Mouse (Mus musculus) MEL-GATA-1-ER (cell line): Measurements from ENCODE around the gene Atp6v0c.

Experiments
- DNase-seq: peaks from one replicate; pipeline ENCODE4 v3.0.0-alpha.2; 2012; ENCODE audit warnings: low read depth; ENCODE audit errors: extremely low read depth

Gene Atp6v0c

DNA sequence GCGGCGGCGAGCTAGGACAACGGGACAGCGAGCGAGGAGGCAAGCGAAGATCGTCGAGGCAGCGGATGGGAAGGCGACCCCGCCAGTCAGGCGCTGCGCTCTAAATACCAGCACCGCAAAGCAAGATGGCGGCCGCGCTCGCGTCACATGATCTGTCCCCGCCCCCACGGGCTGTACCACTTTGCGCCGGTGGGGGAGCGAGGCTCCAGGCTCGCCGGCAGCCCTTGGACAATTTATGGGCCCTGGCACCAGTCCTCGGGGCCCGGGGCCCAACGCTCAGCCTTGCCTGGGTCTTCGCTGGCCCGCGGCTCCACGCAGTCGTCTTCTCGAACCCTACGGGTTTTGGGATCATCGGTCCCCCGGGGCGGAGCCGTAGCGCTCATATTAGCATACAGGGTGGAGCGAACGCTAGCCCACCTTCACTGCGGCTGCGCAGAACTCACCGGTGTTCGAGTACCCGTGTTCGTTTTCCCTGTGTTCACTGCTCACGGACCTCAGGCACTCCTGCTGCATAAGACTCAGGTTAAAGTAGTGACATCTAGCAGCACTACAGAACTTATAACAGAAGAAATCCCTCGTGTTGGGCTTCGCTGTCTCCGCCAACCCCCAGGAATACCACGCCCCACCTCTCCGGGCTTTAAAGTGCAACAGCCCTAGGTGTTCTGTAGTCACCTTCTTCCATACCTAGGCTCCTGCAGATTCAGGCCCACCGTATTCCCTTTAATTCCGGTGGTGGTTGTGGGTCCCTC, at the start of gene Atp6v0c:
Atp6v0c (minus strand) TSS at position 386 of the 749 bp plus-strand sequence.
- DNase-seq, result peak; percentile 85

DNA sequence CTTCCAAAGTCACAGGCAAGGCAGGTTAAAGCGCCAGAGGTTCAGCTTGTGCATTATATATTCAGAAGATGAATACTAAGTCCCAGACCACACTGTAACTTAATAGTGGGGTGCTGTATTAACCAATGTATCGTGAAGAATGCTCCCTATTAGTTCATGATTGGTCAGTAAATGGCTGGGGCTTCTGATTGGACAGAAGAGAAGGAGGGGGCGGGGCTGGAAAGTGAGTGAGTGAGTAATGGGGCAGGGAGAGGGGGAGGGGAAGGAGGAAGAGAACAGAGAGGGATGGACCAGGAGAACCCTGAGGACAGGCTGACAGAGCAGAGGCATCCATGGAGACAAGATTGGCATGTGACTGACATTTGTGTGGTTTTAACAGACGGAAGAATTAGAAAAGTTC, 47.3 kb upstream of the Atp6v0c start:
- peak; percentile 72 for DNase-seq

DNA sequence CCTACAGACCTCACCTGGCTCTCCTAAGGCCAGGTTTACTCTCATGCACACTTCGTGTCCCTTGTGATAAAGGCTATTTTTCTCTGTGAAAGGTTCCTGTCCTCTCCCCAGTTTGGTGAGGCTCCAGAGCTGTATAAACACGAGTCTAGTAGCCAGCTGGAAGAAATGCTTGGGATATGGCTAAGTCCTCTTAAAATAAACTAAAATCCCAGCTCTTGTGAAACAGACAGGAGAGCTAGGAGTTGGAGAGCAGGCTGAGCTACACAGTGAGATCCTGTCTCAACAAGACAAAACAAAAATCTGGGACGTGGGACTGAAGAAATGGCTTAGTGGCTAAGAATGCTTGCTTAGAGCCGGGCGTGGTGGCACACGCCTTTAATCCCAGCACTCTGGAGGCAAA, 43.7 kb upstream of the Atp6v0c start:
- DNase-seq, result no peak

DNA sequence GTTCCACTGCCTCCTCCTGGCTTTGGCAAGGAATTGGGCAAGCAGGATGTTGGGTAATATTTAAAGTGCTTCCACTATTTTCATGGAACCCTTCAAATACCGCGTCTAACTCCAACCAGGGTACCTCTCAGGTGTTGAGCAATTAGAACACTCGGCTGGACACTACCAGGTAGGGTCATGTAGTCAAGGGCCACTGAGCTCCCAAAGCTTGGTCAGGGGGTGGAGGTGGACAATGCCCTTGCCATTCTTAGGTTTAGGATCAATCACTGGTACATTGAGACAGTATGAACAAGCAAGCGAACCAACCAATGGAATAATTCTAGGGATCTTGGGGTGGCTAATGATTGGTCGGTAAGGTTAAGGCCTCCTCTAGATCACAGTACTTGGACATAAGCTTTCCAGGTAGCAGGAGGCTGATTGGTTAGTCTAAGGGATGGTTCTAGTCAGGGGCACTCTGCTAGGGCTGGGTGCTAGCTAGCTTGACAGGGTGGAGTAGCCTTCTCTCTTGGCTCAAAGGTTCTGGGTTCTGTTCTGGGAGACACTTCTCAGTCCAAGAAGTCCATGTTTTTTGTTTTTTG, 43.0 kb upstream of the Atp6v0c start:
- DNase-seq, result no peak

DNA sequence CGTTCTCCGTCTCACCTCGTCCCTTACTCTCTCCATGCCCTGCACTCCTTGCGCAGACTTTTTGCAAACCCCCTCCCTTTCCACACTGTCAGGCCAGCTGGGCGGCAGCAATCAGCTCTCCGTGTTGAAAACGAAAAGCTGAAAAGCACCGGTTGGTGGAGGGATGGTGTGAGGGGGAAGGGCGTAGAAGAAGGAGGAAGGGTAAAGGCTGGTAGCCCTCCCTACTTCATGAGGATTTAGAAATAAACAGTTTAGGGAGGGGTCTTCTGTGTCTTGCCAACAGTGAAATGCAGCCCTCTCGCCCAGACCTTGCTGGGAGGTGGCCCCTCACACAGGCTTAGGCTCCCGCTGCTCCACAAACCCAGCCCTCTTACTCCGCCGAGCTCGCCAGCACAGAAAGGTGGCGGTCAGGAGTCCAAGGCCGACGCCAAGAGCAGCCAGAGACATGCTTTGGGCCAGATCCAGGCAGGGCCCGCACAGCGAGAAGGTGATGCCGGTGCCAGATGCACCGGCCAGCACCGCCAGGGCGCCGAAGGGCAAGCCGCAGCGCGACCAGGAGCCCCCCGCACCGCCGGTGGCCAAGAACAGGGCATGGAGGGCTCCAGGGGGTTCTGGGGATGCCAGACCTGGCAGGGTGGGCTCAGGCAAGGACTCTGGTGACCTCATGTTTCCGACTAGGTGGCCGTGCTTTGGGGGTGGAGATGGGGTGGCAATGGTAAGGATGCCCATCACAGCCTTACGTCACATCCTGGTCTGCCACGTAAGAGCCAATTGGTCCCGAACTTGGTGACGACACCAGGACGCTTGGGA, 42.3 kb upstream of the Atp6v0c start:
- no peak for DNase-seq

DNA sequence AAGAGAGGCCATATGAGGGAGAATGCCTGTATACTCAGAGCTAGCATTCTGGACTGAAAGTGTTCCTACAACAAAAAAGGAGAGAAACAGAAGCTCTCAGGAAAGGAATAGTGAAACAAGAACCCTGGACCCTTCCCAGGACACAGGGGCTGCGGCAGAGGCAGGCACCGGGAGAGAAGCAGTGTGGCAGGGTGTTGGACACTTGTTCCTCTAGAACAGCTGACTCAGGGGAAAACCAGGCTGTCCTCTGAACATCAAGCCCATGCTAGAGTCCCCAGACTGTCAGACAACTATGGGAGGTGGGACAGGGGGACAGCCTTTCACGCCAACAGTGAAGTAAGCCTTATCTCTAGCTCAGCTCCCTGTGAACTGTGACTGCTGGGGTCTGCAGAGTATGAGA, 41.1 kb upstream of the Atp6v0c start:
- DNase-seq, result no peak

DNA sequence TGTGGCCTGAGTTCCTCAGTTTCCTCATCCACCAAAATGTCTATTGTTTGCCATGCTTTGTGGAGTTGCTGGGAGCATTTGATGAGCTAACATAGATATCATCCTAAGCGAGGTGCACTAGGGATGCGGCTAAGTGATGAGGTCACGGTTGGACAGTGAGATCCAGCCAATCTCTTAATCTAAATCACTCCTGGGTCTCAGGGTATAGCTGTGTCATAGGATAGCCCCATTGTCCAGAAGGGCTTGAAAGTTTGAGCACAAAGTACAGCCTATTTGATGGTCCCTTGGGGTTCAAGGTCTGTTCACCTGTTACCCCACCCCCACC, 40.4 kb upstream of the Atp6v0c start:
- no peak for DNase-seq

DNA sequence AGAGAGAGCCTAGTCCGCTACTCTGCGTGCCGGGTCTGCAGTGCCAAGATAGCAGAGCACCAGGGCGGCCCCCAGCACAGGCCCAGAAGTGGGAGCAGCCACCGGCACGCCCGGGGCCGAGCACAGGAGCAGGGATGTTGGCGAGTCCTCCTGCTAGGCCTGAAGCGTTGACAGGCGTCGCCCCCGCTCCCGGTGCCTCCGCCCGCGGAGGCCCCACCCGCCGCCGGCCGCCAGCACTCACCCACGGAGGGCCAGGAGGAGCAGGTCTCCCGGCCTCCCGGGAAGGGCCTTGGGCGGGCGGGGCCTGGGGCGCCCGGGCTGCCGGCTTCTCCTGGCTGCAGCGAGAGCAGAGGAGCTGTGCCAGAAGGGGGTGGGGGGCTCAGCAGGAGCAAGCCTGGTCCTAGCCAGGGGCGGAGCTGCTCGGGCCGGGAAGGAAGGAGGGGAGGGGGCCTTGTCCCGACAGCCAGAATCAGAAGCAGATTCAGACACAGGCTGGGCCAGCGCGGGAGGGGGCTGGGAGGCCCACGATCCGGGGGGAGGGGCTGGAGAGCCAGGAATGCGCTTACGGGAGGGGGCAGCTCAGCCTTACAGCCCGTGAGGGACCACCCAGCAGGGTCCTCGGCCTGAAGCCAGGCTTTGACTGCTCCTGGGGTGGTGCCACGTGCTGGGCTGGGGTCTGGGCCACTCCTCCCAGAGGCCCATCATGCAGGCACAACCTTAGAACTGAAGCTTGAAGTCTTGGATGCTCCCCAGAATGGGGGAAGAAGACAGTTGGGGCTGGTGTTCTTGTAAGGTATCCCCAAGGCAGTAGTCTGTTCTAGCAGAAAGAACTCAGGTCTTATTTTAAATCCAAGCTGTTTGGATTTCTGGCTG, 39.8 kb upstream of the Atp6v0c start, which contains the start of gene Ntn3:
Ntn3 (minus strand) TSS at position 489 of the 873 bp plus-strand sequence.
- peak; percentile 51 for DNase-seq

DNA sequence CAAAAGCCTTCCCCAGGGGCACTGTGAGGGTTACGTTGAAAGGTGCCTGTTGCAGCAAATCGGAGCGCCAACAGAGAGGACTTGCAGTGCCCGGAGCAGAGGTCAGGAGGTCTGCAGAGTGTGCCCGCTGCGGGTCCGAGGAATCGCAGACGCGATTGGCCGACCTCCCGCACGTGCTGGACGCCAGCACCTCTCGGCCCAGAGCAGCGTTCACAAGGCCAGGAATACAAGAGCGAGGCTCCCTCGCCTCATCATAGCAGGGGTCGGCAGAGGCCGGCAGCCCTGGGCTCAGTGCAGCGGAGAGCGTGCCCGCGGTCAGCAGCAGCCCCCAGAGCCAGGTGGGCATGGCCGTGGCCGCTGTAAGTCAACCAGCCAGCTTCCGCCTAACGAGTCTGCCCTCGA, 39.1 kb upstream of the Atp6v0c start:
- DNase-seq, result no peak

DNA sequence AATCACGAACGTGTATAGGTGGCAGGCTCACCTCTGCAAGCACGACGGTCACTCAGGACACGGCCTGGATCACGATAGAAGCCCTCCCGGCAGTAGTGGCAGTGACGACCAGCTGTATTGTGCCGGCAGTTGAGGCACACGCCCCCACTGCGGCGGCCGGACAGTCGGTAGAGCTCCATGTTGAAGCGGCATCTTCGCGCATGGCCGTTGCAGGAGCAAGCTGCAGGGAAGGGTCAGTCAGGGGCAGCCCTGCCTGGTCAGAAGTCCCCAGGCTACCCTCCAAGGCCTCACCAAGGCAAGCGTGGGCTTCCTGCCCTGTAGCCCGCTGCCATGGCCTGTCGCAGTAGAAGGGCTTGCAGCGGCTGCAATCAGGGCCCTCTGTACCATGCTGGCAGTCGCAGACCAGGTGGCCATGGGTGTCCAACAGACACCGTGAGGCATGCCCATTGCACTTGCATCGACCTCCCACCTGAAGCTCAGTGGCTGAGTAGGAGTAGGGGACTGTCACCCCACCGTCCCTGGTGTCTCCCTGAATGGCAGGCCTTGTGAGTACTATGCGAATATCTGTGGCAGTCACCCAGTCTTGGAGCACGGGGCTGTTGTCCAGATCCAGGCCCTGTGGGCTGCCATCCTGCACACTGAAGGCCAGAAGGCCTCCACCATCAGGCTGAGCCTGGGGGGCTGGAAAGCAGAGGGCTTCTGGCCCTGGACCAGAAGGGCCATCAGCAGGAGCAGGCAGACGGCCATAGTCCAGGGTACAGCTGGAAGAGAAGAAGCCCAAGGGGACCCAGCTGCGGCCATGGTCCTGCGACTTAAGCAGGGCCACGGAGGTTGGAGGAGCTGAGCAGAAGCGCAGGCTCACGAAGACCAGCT, 38.5 kb upstream of the Atp6v0c start:
- no peak for DNase-seq

DNA sequence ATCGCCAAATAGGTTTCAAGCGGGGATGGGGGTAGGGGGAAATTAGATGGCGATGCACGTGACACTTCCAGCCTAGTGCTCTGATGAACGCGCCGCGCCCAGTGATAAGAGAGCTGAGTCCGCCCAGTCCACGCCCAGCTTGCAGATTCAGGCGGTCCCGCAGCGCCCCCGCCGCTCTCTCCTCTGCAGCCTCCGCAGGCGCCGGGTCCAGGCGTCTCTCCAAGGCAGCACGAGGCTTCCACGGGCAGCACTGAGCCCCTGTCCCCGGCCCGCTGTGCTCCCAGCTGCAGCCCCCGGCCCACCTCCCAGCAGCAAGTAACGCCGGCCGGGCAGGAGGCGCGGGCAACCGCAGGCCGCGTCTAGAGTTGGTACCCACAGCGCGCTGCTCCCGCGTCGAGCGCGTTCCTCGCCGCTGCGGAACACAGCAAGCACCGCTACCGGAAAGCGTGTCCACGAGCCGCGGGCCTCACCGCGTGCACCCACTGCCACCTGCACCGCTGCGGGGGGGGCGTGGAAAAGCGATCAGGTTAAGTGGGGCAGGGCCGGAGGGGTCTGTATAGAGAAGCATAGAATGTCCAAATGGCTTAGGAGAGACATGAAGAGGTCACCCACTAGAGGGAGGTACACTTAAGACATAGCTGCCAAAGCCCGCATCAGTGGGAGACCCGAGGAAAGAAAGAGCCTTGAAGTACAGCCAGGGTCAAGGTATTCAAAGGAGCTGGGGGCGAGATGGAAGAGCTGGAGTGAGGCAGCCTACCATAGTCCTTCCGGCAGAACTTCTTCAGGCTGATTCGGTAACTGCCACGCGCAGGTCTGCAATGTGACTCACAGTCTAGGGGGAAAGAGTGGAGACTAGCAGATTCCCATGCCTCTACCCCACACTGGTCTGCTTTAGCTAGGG, 37.2 kb upstream of the Atp6v0c start:
- DNase-seq, result peak; percentile 73

DNA sequence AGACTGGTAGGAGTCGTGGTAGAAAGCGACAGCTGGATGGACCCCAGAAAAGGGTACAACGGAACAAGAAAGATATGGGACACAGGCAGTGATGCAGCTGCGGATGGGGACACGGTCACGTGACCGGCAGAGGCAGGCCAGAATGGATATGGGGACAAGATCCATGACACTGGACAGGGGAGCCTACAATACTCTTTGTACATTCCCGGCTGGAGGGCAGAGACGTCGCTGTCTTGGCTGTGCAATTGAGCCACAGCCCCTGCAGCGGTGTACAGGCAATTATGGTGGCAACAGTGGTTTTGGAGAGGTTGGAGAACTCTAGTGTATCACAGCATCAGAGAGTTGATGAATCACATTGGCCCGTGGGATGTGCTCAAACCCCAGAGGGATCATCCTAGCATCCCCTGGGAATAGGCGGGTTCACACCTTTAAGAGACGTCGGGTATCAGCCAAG, 36.4 kb upstream of the Atp6v0c start:
- DNase-seq, result peak; percentile 73

DNA sequence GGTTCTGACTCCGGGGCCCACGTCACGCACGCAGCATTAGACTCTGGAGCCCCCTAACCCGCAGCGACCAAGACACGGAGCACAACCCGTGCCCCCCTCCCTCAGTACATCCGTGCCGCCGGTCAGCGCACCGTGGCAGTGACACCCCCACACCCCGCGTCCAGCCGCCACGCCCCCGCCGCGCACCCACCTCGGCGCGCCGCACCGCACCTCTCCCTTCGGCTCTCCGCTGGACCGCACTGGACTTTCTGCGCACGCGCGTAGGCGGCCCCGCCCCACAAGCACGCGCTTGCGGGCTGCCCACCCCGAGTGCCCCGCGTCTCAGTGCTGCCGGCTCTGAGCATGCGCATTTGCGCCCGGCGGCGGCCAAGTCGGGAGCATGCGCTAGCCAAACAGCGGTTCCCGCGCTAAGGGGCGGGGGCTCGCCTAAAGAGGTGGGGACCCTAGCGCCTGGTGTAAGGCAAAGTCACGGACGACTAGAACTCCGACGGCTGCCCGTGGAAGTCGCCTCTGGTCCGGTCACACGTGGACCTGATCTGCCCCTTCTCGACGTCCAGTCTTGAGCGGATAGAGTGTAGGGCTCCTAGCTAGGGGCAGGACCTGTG, 35.9 kb upstream of the Atp6v0c start, which contains the start of gene Tbc1d24:
Tbc1d24 (minus strand) TSS at position 279 of the 605 bp plus-strand sequence.
- DNase-seq, result peak; percentile 79

DNA sequence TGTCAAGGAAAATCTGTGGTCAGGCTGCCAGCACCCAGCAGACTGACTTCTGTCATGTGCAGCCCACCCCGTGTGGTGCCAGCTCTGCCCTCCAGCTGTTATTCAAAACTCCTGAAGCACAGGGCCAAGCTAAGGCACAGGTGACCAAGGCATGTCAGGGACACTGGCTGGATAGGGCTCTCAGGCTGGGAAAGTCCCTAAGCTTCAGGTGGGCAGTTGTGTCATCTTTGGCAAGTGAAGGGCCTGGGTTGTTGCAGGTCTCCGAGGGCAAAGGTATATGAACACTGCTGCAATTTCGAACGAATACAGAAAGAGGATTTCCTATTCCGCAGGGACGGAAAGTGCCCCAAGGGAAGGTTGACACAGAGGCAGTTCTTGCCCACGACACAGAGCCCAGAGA, 35.3 kb upstream of the Atp6v0c start:
- no peak for DNase-seq

DNA sequence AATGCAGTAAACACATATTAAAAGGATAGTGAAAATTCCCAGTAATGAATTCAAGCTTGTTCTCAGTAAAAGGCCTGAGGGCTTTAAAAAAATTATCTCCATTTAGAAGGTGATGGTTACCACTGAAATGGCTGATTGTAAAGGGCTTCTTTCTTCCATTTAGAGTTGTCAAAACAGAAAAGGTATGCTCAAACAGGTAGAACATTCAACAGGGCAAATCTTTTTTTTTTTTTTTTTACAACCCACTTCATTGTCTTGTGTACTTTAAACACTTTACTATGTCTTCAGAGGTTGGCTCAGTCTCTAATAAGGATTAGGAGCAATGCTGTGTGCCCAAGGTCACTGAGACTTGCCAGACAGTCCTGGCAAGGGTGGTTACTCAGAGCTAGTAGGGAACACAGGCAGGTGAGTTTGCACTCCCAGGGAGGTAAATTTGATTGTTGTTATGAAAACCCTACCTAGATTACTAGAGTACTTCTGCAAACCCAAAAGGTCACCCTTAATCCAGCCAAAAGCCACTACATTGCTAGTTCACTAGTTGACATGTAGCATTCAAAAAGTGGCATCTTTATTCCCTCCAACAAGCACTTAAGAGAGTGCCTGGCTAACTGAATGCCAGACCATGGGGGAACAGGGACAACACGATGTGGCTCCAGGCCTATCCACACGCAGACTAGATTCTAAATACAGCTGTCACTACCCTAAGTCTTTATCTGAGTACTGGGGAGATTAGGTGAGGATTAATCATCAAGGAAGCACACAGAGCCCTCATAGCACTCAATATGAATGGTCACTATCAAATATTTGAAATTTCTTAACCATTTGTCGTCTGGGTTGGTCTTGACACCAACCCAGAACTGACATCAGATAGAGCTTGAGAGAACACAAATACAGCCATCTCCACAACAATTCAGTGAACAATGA, 34.4 kb upstream of the Atp6v0c start:
- DNase-seq, result peak; percentile 14

DNA sequence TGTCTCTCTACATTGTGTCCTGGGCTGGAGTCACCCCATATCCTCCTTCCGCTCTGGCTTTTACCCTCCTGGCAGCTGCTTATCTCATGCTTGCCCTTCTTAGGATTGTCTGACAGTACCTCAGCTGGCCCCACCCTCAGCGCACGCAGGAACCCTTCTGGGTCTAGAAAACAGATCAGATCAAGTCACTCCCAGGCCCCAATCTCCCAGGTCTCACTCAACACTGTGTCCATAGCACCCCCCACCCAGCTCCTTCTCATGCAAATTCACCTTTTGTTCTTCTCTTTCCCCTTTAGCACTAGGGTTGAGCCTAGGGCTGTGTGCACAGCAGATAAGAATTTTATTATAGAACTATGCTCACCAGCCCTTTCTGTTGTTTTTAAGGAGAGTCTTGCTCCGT, 33.6 kb upstream of the Atp6v0c start:
- peak; percentile 92 for DNase-seq

DNA sequence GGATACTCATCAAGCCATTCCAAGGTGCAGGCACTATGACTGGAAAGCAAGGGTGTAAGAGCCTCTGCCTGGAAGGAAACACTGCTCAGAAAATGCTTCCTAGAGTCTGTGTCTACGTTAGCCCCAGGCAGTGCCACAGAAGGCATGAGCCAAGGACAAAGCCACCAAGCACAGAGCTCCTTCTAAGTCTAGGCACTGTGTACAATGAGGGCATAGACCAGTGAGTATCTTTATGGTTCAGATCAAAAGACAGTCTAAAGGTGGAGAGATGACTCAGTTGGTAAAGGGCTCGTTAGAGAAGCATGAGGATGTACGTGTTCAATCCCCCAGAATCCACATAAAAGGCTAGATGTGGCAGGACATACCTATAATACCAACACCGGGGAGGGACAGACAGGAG, 31.6 kb upstream of the Atp6v0c start:
- DNase-seq, result no peak

DNA sequence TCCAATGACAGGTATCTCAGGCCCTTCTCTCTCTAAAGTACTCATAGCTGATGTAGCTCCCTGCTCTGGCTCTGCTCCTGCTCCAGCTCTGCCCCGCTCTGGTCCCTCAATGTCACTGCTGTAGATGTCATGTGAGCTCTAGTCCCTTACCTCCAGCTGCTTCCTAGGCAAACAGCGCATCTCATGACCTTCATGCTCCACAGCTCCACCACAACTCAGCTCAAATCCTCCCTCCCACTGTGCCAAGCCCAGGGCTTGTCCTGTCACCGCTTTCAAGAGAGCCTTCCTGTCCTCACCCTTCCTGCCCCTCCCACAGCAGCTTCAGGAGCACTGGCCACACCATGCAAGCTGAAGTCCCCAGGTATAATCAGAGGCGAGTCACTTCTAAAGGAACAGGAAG, 30.2 kb upstream of the Atp6v0c start:
- no peak for DNase-seq
